Mouse (Mus musculus): ENCODE results near the gene Rab31.

Gene Rab31

DNA sequence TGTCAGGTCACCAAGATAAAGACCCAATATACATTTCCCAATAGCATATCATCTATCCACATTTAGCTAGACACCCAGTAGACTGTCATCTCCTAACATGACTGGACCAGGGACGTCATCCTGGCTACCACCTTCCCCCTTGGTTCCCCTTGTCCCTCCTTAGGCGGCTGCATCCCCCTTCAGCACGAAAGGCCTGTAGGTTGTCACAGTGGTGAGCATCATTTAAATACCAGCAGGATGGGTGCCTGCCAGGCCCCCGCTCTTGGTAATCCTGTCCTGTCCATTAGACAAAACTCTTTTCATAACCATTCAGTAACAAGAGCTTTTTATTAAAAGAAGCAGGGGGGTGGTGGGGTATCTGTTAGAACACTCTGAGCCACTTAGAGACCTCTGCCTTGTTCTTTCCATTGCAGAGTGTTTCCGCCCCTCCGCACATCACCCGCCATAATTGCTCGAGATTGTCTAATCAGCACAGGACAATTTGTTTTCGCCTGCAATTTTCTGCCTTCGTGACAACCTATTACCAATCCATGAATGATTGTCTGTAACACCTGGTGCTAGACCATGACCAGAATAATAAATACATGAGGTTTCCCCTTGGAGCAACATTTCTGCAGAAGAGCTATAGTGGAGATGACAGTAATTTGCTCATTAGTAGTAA, 30.2 kb downstream of the Rab31 start:
- no peak for ATAC-seq (ENCODE audit: insufficient number of reproducible peaks, low FRiP score, low TSS enrichment)

DNA sequence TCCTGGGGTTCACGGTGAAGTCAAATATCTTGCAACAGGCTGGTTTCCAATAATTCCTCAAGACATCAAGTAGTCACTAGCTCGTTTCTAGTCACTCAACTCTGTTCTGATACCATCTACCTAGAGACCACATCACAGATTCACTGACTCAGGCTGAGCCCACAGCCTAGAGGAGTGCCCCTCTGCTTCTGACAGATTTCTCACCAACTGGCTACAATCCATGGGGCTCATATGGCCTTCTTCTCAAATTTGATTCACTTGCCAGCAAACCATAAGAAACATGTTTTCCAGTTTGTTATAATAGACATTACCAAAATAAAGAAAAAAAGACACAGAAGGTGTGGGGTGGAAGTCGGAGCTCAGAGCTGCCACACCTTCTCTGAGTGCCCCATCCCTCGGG, 31.0 kb downstream of the Rab31 start:
- ATAC-seq (ENCODE audit: insufficient number of reproducible peaks, low FRiP score, low TSS enrichment) = no peak

DNA sequence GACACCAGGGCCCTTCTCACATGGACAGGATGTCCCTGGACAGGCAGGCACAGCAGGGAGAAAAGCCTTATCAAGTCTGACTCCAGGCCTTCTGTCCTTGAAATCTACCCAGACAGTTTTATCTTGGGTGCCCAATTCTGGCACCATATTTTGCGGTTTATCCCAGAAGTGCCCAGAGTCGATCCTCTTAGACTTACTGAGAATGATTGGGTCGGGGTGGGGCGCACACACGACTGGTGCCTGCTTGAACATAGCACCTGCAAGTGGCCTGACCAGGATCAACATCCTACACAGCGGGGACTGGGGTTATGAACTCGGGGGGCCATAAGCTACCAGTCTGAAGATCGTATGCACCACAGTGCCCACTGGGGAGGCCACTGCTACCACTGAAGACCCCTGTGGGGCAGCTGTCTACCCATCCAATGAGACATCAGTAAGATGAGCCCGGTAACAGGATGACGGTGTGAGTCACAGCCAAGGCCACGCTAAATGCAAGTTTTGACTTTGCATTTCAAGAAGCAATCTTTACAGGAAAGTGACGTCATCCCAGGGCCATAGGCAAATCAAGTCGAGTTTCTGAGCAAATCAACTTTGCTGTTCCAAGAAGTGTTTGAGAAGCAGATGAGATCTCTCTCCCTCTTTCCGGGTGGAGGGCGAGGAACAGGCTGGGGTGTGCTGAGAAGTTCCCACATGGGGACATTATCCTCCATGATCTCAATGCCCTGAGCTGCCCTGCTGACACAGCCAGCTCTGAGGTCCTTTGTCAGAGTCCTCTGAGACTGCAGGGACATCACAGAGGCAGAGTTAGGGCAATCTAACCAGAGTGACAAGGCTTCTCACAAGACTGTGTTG, 32.5 kb downstream of the Rab31 start:
- no peak for ATAC-seq (ENCODE audit: insufficient number of reproducible peaks, low FRiP score, low TSS enrichment)

- no peak for ATAC-seq (ENCODE audit: insufficient number of reproducible peaks, low FRiP score, low TSS enrichment)
Observed at GRCm38 (mm10) chr17:65737622-65738021, 34.9 kb downstream of the Rab31 start.

DNA sequence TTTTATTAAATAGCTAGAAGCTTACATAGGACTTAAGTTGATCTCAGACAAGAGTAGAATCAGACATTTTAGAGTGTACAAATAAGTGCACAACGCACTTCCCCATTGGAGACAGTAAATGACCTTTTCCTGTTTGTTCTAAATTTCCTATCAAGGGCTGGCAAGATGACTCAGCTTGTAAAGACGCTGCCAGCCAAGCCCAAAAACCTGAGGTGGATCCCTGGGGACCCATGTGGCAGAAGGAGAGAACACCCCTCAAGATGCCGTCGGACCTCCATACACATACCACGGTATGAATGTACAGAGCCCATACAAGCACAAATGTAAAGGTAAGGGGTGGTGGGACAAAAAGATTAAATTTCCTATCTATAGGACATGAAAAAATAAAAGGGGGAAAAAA, 35.4 kb downstream of the Rab31 start:
- no peak for ATAC-seq (ENCODE audit: insufficient number of reproducible peaks, low FRiP score, low TSS enrichment)

DNA sequence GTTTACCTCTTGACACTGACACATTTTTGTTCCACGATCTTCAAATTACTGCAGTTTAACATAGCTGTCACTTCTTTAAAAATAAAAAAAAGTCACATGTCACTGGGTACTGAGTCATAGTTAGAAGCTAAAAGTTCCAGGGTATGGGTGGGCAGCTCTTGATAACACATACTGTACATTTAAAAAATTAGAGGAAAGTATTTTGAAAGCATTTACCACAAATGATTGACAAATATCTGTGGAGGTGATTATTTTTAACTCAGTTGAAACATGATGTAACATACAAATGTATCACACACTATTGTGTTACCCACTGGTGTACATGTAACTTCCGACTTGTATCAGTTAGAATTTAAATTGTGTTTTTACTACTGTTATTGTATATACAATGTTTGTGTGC, 37.5 kb downstream of the Rab31 start:
- no peak for ATAC-seq (ENCODE audit: insufficient number of reproducible peaks, low FRiP score, low TSS enrichment)

DNA sequence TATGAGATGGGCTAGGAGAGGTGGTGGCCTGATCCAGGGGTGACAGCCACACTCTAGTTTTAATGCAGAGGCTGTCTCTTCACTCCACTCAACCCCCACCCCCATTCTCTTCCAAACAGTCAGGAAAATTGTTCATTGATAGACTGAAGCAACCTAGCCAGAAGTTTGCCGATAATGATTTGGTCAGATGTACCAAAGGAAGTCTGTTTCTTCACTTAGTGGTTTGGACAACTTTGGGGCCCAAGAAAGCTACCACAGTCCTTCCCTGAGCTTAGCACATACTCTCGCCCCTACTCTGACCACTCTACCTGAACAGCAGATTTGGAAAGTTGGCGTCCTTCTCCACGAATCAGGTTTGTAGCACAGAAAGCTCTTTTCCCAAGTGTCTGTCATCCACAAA, 39.9 kb downstream of the Rab31 start:
- no peak for ATAC-seq (ENCODE audit: insufficient number of reproducible peaks, low FRiP score, low TSS enrichment)

GRCm38 (mm10) chr17:65731710-65732109, 40.8 kb downstream of the Rab31 start:
- ATAC-seq (ENCODE audit: insufficient number of reproducible peaks, low FRiP score, low TSS enrichment) = no peak

DNA sequence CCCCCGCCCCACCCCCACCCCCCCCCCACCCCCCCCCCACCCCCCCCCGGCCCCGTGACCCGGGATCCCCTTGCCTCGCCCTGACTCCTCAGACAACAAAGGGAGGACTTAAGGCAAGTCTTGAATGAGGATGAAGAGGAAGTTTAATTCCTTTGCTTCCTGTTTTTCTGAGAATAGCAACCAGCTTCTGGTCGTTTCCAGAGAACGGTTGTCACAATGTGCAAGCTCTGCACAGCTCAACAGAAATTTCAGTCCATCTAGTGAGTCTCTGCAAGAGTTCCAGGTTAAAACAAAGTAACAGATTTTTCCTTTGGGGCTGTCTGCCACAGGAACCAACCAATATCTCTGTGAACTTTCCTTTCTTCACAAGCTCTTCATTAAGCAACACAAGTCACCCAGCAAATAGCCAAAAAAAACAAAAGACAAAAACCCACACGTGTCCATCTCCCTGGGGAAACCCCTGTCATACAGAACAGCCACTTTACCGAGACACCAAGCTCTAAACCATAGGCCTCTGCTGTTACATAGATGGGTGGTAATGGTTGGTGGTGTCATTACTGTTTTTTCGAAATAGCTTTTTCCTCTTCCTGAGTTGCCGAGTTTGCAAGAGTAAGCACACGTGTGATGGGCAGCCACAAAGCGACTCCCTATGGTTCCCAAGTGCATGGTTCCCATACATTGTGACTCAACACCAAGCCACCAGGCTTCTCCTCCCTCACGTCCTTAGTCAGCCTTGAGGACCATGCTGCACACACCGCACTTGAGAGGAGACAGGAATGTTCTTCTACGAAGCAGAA, 42.4 kb downstream of the Rab31 start:
- no peak for ATAC-seq (ENCODE audit: insufficient number of reproducible peaks, low FRiP score, low TSS enrichment)

GRCm38 (mm10) chr17:65726755-65727154, 45.8 kb downstream of the Rab31 start:
- ATAC-seq (ENCODE audit: insufficient number of reproducible peaks, low FRiP score, low TSS enrichment) = no peak

- ATAC-seq (ENCODE audit: insufficient number of reproducible peaks, low FRiP score, low TSS enrichment) = no peak
Observed at GRCm38 (mm10) chr17:65726274-65726673, 46.3 kb downstream of the Rab31 start.

GRCm38 (mm10) chr17:65725814-65726213, 46.7 kb downstream of the Rab31 start:
- ATAC-seq (ENCODE audit: insufficient number of reproducible peaks, low FRiP score, low TSS enrichment) = no peak

GRCm38 (mm10) chr17:65725381-65725780, 47.2 kb downstream of the Rab31 start:
- ATAC-seq (ENCODE audit: insufficient number of reproducible peaks, low FRiP score, low TSS enrichment) = no peak

DNA sequence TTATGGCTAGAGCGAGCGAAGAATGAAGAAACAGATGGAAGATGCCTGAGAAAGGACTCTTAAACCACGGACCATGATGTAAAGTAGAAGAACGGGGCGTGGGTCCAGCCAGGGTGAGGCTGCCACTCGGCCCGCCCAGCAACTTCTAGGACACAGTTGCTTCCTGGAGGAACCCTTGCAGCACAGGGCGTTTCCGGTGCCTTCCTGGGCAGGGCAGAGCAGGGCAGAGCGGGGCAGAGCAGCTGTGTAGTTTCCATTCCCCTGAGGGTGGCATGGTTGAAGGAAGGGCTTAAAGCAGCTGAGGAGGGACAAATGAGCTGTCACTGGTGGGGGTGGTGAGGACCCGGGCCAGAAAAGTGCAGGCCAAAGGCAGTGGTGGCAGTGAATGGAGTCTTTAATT, 48.3 kb downstream of the Rab31 start:
- no peak for ATAC-seq (ENCODE audit: insufficient number of reproducible peaks, low FRiP score, low TSS enrichment)

DNA sequence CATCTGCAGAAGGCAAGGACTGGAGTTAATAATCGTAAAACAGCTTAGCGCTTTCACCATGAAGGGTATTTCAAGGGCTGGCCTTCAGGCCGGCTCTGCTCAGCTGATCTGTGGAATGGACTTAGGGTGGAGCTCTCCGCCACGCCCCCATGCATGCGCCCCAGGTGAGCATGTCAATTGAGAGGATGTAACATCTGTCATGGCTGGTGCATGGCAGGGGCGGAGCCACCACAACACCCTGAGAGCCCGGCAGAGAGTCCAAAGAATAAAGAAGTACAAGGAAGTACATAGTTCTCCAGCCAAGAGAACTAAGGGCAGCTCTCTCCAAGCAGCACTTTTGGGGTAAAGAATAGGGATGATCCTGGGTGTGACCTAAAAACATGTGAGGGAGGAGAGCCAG, 48.9 kb downstream of the Rab31 start:
- no peak for ATAC-seq (ENCODE audit: insufficient number of reproducible peaks, low FRiP score, low TSS enrichment)

GRCm38 (mm10) chr17:65721330-65721729, 51.2 kb downstream of the Rab31 start:
- no peak for ATAC-seq (ENCODE audit: insufficient number of reproducible peaks, low FRiP score, low TSS enrichment)

GRCm38 (mm10) chr17:65719826-65720225, 52.7 kb downstream of the Rab31 start:
- ATAC-seq (ENCODE audit: insufficient number of reproducible peaks, low FRiP score, low TSS enrichment) = no peak

DNA sequence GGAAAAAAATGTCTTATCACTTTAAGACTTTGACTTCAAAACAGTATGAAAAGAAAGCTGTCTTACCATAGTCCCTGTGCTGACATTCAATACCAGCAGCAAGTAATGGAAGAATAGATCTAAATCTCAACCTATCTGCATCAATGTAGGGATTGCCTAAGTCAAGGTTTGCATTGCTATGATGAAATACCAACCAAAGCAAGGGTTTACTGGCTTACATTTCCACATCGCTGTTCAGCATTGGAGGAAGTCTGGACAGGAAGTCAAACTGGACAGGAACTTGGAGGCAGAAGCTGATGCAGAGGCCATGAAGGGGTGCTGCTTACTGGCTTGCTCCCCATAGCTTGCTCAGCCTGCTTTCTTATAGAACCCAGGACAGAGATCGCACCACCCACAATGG, 54.0 kb downstream of the Rab31 start:
- ATAC-seq (ENCODE audit: insufficient number of reproducible peaks, low FRiP score, low TSS enrichment) = no peak

DNA sequence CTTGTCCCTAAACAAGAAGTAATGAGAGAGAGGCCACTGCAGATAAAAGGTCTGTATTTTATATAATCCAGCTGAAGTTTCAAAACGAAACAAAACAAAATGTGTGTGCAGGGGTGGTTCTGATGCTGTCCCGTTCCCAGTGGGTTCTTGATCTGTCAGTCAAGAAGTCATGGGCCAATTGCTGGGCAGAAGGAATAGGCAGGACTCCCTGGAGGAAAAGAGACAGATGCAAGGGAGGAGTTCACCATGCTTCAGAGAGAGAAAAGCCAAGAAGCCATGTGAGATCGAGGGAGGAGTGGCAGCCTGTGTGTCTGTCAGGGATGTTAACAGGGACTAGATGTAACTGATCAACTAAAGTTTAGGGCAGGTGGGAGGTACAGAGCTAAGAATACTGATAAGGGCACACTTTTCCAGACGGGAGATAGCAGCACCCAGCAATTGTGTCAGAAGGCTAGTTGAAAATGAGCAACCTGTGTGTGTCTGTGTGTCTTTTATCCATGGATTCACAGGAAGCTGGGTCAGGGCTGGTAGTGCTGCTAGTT, 54.8 kb downstream of the Rab31 start:
- ATAC-seq (ENCODE audit: insufficient number of reproducible peaks, low FRiP score, low TSS enrichment) = no peak

GRCm38 (mm10) chr17:65714060-65714459, 58.5 kb downstream of the Rab31 start:
- no peak for ATAC-seq (ENCODE audit: insufficient number of reproducible peaks, low FRiP score, low TSS enrichment)

Measured in cerebellum, adult (tissue).